Mouse (Mus musculus) gastrocnemius, postnatal 14 days (tissue): ENCODE results near the gene Bora. TPM values are rescaled to one million over a fixed set of nuclear protein-coding genes. Genes with fewer than 3 reads are reported as not detected.

Experiments used
- DNase-seq: peaks from one replicate; pipeline ENCODE4 v3.0.0; 2021; ENCODE audit warnings: mixed read lengths
- intact Hi-C: fragments of 180-260 bp; cut with DNase I; formaldehyde crosslinking; loops from one replicate; pipeline ENCODE4 v1.15.1; 2025; ENCODE audit warnings: low total_unique reads
- total RNA-seq, 2 experiments: library from RNA; stranded (reverse); gene quantifications; 2 replicates each; pipeline ENCODE4 v1.2.3; 2021

Gene Bora
- total RNA-seq, 2 experiments from 2014 or later = 1.3 to 2.0 TPM

DNA sequence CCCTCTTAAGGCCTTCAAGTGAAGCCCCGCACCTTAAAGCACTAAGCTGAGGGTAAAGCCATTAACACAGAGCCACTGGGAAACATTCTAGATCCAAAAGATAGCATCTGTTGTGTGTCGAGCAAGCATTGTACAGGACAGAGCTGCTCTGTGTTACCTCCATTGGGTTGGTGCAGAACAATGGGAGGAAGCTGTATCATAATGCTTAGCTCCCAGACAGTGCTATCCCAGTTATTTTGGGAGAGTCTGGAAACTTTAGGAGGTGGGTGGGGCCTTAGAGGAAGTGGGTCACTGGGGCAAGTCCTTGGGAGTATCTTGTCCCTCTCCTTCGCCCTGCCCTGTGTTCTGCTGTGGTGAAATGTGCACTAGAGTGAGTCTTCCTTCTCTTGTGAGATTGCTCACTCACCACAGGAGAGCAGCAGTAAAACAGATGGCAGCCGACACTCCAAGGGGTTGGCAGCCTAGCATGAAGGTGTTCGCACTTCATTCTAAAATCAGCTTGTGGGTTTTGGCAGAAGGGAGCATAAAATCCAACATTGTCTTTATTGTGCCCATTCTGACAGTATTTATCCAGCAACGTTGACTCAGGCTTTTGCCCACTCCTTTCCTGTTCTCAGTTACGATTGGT is 13.1 kb downstream of the Bora start:
- intact Hi-C loops = no loop called here
- no peak for DNase-seq

DNA sequence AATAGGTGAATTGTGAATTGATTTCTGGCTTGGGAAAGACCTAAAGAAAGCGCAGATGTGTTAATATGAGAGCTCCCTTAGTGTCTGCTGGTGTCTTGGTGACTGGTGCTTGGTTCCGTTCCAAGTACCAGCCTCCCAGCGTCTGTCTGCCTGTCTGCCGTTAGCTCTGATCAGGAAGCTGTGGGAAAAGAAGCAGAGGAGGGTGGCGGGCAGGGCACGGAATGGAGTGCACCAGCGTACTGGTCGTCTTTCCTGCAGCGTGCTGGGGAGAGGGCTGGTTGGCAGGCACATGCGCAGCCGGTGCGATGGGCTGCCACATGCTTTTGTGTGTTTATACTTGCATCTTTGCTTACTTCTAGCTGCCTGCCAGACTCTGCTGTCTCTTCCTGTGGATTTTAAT is 14.6 kb downstream of the Bora start:
- intact Hi-C loops = no loop called here
- no peak for DNase-seq

DNA sequence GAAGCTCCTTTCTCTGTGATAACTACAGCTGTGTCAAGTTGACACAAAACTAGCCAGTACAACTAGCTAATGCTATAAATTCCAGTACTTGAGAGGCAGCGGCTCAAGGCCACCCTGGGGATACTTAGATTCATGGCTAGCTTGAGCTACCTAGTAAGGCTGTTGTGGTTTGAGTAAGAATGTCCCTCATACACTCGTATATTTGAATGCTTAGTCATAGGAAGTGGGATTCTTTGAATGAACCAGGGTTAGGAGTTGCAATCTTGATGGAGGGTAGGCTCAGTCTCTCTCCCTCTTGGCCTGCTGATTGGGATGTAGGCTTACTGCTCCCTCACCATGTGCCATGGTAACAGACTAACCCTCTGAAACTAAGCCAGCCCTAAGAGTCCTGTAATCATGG is 17.1 kb downstream of the Bora start:
- DNase-seq = no peak
- intact Hi-C loops = no loop called here

DNA sequence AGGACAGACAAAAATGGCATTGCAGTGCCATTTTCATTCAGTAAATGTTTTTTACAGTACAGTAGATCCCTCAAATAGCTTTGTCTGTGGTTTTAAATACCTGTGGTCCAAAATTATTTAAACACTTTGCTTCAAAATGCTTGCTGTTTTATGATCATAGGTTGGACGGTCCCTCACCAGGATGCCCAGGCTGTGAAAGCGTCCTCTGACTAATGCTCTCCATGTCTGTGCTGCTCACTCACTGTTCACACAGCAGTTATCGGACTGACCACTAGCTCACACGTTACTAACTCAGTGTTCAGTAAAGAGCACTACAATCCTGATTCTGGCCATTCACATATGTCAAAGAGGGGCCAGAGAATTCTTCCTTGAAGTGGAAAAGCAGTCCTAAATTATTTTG is 25.1 kb downstream of the Bora start:
- no peak for DNase-seq
- intact Hi-C loops = no loop called here

DNA sequence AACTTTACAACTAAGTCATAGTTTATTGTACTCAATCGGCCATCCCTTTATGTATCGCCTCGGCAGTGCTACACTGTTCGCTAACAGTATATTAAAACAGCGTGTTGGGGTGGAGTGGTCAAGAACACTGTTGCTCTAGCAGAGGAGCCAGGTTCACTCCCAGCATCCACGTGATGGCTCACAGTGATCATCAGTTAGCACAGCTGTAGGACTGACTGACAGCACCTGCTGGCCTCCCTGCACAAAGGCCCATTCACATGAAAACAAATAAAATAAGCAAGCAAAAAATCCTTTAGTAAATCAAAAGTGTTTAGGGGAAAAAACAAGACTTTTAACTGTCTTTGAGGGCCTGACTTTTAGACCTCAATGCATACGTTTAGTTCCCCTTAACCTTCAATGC is 42.9 kb downstream of the Bora start:
- intact Hi-C loops = no loop called here
- DNase-seq = no peak

DNA sequence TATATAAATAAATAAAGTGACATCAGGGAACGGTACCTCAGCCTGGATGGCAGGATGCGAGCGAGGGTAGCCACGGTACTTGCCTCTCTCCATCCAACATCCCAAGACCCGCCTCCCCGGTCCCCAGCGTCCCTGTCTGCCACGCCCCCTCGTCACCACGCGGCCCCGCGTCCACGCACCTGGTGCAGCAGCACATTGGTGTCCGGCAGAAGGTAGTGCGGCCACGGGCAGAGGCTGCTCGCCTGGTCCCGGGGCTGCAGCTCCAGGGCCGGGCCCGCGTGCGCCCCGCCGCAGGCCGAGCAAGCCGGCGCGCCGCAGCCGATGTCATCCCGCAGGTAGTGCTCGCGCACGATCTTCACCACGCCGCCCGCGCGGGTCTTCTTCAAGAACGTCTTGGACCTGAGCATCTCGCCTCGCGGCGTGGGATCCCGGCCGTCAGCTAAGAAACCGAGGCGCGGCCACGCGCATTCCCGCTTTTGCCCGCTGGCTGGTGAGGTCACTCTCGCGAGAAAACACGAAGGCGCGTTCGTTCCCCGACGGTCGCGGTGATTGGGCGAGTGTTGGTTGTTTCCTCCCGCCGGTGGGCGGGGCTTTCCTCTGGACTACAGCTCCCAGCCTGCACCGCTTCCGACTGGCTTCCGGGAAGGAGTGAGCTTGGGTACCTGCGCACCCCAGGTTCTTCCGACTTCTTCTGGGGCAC is 53.4 kb downstream of the Bora start, which contains the start of the genes Pibf1 and Dis3:
Pibf1 (plus strand) TSS at position 158 of the 700 bp plus-strand sequence.
Dis3 (minus strand) TSS at position 504 of the 700 bp plus-strand sequence.
- intact Hi-C loops = no loop called here
- DNase-seq = peak; percentile 98

DNA sequence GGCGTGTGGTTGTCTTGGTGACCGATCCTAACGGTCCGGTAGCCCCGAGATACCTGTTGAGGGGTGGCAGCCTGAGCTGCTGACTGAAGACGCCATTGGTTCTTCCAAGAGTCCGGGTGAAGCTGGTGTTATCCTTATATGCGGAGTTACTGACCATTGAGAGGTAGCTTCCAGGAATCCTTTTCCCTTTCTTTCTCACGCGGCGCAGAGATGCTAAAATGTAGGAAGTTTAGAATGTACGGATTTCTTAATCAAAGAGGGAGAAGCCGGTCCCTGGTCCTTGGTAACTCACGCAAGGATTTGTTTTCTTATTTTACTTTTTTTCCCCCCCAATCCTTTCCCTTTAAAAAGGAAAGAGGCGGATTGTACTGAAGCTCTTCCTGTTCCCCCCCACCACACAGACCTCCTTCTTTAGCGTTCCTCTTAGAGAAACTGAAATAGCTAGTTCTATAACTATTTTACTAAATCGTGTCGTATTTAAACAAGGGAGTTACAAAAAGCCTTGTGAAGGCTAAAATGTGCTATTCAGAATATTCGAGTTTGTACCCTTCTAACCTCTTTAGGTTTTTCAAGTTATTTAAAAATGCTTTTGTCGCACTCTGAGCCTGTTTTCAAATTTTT is 54.1 kb downstream of the Bora start:
- intact Hi-C loops = no loop called here
- DNase-seq = no peak

DNA sequence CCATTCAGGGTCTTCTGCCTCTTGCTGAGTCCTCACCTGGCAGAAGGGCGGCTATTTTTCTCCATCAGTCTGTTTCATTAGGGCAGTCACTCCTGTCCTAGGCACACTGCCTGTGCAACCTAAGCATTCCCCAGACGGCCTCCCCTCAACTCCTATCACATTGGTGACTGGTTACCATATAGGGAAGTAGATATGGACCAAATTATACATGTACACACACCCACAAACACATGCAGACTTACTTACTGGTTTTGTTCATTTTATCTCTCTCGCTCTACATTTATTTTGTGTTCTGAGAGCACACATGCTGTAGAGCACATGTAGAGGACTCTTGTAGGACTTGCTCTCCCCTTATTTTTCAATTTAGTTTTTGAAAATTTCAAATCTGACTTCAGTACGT is 57.0 kb downstream of the Bora start:
- intact Hi-C loops = no loop called here

DNA sequence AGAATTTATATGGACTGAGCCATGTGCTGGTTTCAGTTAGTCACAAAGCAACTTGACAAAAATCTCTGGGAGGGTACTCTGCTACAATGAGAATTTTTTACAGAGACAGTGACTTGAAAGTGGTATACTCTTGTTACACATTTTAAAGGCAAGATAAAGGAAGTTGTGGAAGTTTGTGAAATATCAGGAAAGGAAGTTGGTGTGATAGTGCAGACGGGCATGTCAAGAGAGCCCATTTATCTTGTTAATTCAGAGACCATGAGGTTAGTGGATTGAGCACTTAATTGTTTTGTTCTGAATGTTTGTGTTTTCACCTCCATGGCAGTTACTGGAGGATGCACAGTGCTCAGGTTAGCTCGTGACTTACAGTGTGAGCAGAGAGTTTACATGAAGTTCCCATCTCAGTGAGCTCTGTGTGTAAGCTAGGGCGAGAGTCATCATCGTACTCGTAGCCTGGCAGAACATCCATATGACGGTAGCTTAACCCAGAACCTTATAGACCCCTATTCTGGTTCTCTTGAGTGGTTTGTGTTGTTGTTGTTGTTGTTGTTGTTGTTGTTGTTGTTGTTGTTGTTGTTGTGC is 58.6 kb downstream of the Bora start:
- no peak for DNase-seq

More for the DNA sequence above, 57.0 kb downstream of the Bora start:
- DNase-seq = no peak

DNA sequence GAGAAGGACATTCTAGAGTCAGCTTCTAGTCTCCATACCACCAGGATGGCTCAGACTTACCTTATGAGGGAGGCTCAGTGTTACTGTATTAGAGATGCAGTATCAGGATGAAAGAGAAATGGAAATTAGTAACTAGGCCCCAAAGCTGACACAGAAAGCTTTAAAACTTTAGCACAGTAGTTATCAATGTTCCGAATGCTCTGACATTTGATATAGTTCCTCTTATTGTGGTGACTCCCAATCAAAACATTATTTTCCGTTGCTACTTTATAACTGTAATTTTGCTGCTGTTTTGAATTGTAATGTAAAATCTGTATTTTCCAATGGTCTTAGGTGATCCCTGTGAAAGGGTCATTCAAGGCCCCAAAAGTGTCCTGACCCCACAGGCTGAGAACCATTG is 60.6 kb downstream of the Bora start:
- intact Hi-C loops = no loop called here
- no peak for DNase-seq

More for the DNA sequence above, 58.6 kb downstream of the Bora start:
- intact Hi-C loops = no loop called here

DNA sequence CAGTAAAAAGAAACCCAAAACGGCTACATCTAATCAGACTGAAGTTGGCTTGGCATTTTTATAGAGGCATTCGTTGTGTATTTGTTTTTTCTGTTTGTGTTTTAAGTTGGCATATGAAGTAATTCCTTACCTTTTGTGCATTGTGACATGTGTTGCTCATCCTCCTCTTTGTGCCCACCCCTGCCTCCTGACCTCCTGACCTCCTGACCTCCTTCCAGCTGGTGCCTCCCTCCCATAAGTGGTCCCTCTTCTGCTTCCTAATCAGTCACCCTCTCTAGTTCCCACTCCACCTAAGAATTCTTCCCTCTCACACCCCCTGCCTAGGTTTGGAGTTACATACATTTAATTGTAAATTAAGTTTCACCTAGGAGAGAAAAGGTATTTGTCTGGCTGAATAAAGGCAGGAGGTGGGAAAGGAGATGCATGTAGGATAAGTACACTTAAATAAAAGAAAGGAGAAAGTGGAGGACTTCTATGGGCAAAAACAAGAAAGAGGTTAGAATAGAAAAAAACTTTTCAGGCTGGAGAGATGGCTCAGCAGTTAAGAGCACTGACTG is 61.7 kb downstream of the Bora start:
- no peak for DNase-seq
- intact Hi-C loops = no loop called here

DNA sequence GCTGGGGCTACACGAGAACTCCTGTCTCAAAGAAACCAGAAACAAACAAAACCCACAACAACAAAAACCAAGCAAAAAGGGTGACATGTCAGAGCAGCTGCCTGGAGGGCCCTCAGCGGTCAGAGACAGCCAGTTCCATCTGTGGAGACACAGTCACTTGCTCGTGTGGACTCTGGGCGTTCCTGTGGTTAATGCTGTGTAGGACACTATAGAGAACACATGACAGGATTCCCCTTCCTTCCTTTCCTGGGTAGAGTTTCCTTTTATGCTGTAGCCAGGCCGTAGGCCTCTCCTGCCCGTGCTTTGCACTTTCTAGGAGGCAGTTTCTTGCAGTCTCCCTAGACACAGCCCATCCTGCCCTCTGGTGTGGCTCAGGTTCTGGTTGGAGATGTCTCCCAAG is 62.7 kb downstream of the Bora start:
- intact Hi-C loops = no loop called here
- no peak for DNase-seq

DNA sequence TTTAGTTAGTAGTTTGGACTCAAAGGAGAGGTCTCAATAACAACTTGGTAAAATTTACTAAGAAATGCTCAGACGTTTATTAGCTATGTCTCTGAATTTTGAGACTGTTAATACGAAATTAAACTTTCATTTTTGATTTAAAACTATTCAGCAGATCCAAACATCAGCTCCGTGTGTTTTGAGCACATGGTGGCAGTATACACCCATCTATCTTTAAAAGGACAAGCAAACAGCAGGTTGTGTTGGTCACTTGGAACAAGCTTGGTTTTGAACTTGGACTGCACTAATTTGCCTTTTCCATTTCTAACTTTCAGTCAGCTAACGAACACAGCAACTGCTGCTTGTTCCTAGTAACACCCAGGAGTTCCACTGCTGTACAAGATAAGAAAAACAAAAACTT is 71.6 kb downstream of the Bora start:
- intact Hi-C loops = no loop called here
- DNase-seq = no peak

DNA sequence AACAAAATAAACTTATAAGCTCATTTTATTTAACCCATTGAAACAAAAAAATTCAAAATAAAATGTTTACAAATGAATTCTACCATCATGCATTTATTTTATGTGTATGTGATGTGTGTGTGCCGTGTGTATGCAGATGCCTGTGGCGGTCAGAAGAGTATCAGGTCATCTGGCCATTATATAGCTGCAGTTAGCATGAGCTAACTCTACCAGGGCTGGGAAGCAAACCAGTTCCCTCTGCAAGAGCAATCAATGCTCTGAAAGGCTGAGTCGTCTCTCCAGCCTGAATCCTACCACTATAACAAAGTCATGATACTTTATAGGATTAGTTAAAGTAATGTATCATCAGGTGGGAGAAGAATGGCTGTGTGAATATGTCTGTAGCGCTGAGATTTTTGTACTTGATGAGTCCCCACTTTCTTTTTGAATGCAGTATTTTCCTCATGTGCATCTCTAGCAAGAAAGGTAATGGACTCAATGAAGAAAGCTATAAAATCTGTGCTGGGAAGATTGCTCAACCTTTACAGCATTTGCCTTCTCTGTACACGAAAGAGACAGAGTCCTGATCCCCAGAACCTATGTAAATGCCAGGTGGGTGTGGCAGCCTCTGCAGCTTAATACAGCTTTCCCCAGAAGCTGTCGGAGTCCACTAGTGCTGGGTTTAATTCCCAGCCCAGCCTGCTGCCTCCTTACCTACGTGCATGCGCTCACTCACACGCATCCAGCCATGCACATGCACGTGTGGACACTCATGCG is 75.7 kb downstream of the Bora start:
- intact Hi-C loops = no loop called here

DNA sequence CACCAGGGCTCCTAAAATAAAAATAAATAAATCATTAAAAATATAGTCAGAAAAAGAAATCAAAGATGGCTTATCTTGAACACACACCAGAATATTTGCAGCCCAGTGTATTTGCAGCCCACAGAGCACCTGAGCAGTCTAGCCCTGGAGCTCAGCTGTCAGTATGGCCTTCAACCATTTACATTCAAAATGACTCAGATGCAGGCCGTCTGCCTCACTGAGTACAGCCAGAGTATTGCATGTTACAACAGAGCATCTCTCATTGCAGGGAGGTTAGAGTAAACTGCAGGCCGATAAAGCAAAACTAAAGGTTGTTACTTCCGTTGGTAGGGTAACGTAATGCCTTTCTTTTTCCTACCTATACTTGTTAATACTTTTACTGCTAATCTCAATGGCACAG is 78.1 kb downstream of the Bora start:
- no peak for DNase-seq
- intact Hi-C loops = no loop called here

More for the DNA sequence above, 75.7 kb downstream of the Bora start:
- DNase-seq = no peak

Other genes with a start within 250 kb of the Bora start
- 1 to 10 TPM; 2.2 to 2.4 TPM for gene Rpl36a-ps1, start 51.9 kb upstream of the Bora start, total RNA-seq
- 10 to 100 TPM; 20.6 to 21.2 TPM for gene Mzt1, start 88 bp upstream of the Bora start, total RNA-seq
- gene Pibf1, start 53.2 kb downstream of the Bora start, total RNA-seq = 1 to 10 TPM; 7.8 to 8.4 TPM
- gene Dis3, start 53.5 kb downstream of the Bora start, total RNA-seq = 10 to 100 TPM; 11.2 to 13.7 TPM